Mouse (Mus musculus): ENCODE data around the gene Dcaf17. TPM values are rescaled to one million over a fixed set of nuclear protein-coding genes. Genes with fewer than 3 reads are reported as not detected.

Gene Dcaf17
- polyA plus RNA-seq, 1 experiment from 2014 or later = 25.1 TPM

- Histone ChIP-seq H3K36me3 (ENCODE audit: insufficient read depth, low read length) (no peaks in the 10 kb centered on the region), H3K27ac (ENCODE audit: low read length) (no peak overlapping the region), H3K4me1 (ENCODE audit: insufficient read depth, low read depth, low read length) (no peaks in the 10 kb centered on the region), H3K9ac (replicated peaks; ENCODE audit: low read depth) (no peak overlapping the region), H3K9me3 (ENCODE audit: low read length) (no peaks in the 10 kb centered on the region), H3K4me3 (ENCODE audit: low read depth, low read length) (no peak overlapping the region), H3K4me2 (replicated peaks; ENCODE audit: low read depth, low read length) (no peak overlapping the region), H3K27me3 (replicated peaks; ENCODE audit: insufficient read depth, low read length) (no peaks in the 10 kb centered on the region)
- DNase-seq (ENCODE audit: low spot score) = no peak
- TF ChIP-seq EP300 (IDR thresholded peaks at IDR 0.05) (no peak), CTCF (IDR thresholded peaks at IDR 0.05) (no peak)
- ATAC-seq = no peak
- WGBS = 68% methylated on average over 3 of the region's 3 CpGs
Measured at GRCm38 (mm10) chr2:71108541-71108940, 53.4 kb downstream of the Dcaf17 start.

DNA sequence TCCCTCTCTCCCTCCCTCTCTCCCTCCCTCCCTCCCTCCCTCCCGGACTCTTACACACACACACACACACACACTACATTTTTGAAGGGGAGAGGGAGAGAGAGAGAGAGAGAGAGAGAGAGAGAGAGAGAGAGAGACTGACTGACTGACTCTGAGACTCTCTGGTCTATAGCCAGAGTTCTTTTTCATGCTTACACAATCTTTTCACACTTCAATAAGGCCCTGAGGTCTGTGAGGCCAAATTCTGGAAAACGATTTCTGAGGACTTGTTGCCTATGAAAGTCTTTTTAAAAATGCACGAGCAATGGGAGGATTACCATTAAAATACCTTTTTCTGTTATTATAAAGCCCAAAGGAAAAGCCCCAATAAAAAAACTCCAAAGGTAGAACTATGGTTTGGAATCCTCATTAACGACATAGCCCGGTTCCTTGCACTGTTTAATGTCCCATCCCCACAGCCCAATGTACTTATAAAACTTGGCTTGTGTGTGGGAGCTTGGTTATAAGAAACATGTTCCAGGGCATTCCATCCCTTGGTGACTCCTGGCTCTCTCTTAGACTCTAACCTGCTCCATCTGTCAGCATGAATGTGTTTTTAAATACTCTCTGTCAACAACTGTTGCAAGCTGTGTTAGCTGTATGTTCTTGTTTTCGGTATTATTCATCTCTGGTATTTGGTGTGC, 58.5 kb downstream of the Dcaf17 start:
- TF ChIP-seq CTCF (IDR thresholded peaks at IDR 0.05) = no peak
- no peak for TF ChIP-seq EP300 (IDR thresholded peaks at IDR 0.05)
- DNase-seq (ENCODE audit: low spot score) (no peak), ATAC-seq (no peak)
- no peaks in the 10 kb centered on the region; the same call in 1 of the 2 replicates for H3K4me1 ChIP-seq (ENCODE audit: insufficient read depth, low read depth, low read length)
- H3K9ac ChIP-seq (replicated peaks; ENCODE audit: low read depth) = no peak overlapping the region
- H3K36me3 ChIP-seq (ENCODE audit: insufficient read depth, low read length) = no peaks in the 10 kb centered on the region
- no peak overlapping the region for H3K4me2 ChIP-seq (replicated peaks; ENCODE audit: low read depth, low read length)
- H3K4me3 ChIP-seq (ENCODE audit: low read depth, low read length) = no peak overlapping the region
- no peaks in the 10 kb centered on the region for H3K27me3 ChIP-seq (replicated peaks; ENCODE audit: insufficient read depth, low read length)
- 57% methylated on average over 5 of the region's 6 CpGs for WGBS
- no peak overlapping the region for H3K27ac ChIP-seq (ENCODE audit: low read length)
- no peaks in the 10 kb centered on the region for H3K9me3 ChIP-seq (ENCODE audit: low read length)

GRCm38 (mm10) chr2:71116151-71116550, 61.0 kb downstream of the Dcaf17 start:
- 97% methylated on average over 4 of the region's 4 CpGs for WGBS
- TF ChIP-seq CTCF (IDR thresholded peaks at IDR 0.05) (peak; percentile 56), EP300 (IDR thresholded peaks at IDR 0.05) (no peak)
- Histone ChIP-seq H3K36me3 (ENCODE audit: insufficient read depth, low read length) (no peaks in the 10 kb centered on the region), H3K4me2 (replicated peaks; ENCODE audit: low read depth, low read length) (no peak overlapping the region), H3K4me3 (ENCODE audit: low read depth, low read length) (no peak overlapping the region), H3K4me1 (ENCODE audit: insufficient read depth, low read depth, low read length) (no peaks in the 10 kb centered on the region; the same call in 1 of the 2 replicates), H3K9me3 (ENCODE audit: low read length) (no peaks in the 10 kb centered on the region), H3K27ac (ENCODE audit: low read length) (no peak overlapping the region), H3K27me3 (replicated peaks; ENCODE audit: insufficient read depth, low read length) (no peaks in the 10 kb centered on the region), H3K9ac (replicated peaks; ENCODE audit: low read depth) (no peak overlapping the region)
- no peak for ATAC-seq
- DNase-seq (ENCODE audit: low spot score) = no peak

DNA sequence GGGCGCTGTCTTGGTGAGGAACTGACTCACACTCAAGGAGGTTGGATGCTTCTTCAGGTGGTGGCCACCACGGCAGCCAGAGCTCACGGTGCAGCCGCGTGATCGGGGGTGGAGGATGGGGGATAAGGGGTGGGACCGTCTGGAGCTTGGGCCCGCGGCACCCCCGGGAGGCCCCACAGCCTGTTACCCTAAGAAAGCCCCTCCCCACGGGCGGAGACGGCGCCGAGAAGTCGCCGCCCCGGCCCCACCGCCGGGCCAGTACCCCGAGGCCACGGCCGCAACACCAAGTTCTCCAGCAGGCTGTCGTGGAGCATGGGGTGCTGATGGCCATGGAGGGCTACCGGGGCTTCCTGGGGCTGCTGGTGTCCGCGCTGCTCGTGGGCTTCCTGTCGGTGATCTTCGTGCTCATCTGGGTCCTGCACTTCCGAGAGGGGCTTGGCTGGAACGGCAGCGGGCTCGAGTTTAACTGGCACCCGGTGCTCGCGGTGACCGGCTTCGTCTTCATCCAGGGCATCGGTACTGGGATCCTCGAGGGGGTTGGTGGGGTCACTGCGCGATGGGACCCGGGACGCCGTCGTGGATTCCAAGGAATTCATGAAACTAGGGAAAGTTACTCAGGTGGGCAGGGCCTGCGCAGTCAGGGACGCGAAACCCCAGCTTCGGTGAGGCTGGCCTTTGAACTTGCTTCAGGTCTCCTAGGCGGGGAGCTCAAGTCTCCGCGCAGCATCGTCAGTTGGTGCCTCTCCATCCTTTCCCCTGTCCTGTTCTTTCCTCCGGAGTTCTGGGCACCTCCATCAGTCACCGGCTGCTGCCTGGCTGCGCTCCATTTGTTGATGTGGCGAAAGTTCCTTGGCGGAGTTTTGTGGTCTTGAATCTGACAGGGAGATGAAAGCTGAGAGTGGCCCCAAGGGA, 62.9 kb downstream of the Dcaf17 start, which contains the start of gene Cybrd1:
Cybrd1 (plus strand) TSS at position 127 of the 912 bp plus-strand sequence.
- no peaks in the 10 kb centered on the region for H3K9me3 ChIP-seq (ENCODE audit: low read length)
- H3K4me3 ChIP-seq (ENCODE audit: low read depth, low read length) = peak within 1 kb of the TSS; percentile 46
- peak within 1 kb of the TSS; percentile 91 for H3K4me2 ChIP-seq (replicated peaks; ENCODE audit: low read depth, low read length)
- H3K27me3 ChIP-seq (replicated peaks; ENCODE audit: insufficient read depth, low read length) = no peaks in the 10 kb centered on the region
- H3K9ac ChIP-seq (replicated peaks; ENCODE audit: low read depth) = peak within 1 kb of the TSS; percentile 43; the same call in 1 of the 2 replicates
- DNase-seq (ENCODE audit: low spot score) (peak; percentile 36), ATAC-seq (peak; percentile 59)
- 2% methylated on average over 55 of the region's 60 CpGs for WGBS
- no peak within 1 kb of the TSS for H3K27ac ChIP-seq (ENCODE audit: low read length)
- no peak for TF ChIP-seq EP300 (IDR thresholded peaks at IDR 0.05)
- TF ChIP-seq CTCF (IDR thresholded peaks at IDR 0.05) = no peak
- H3K4me1 ChIP-seq (ENCODE audit: insufficient read depth, low read depth, low read length) = no peaks in the 10 kb centered on the region; the same call in 1 of the 2 replicates
- no peaks in the 10 kb centered on the region for H3K36me3 ChIP-seq (ENCODE audit: insufficient read depth, low read length)

DNA sequence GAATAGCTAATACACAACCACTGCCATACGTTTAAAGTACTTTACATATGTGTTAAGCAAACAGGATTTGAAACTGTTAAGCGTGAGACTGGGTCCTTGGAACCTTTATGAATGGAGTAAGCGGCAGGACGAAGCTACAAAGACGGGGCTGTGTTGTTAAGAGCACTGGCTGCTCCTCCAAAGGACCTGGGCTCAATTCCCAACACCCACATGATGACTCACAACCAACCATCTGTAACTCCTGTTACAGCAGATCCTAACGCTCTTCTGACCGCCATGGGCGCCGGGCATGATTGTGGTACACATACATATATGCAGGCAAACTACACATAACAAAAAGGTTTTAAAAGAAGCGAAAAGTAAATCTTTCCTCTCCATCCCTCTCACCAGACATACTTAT, 65.7 kb downstream of the Dcaf17 start:
- ATAC-seq (no peak), DNase-seq (ENCODE audit: low spot score) (no peak)
- no peak overlapping the region for H3K27ac ChIP-seq (ENCODE audit: low read length)
- no peak overlapping the region for H3K4me3 ChIP-seq (ENCODE audit: low read depth, low read length)
- no peak for TF ChIP-seq CTCF (IDR thresholded peaks at IDR 0.05)
- no peak for TF ChIP-seq EP300 (IDR thresholded peaks at IDR 0.05)
- no peak overlapping the region for H3K9ac ChIP-seq (replicated peaks; ENCODE audit: low read depth)
- 78% methylated on average over 10 of the region's 10 CpGs for WGBS
- no peaks in the 10 kb centered on the region for H3K36me3 ChIP-seq (ENCODE audit: insufficient read depth, low read length)
- no peaks in the 10 kb centered on the region for H3K27me3 ChIP-seq (replicated peaks; ENCODE audit: insufficient read depth, low read length)
- no peaks in the 10 kb centered on the region; the same call in 1 of the 2 replicates for H3K4me1 ChIP-seq (ENCODE audit: insufficient read depth, low read depth, low read length)
- H3K9me3 ChIP-seq (ENCODE audit: low read length) = no peaks in the 10 kb centered on the region
- H3K4me2 ChIP-seq (replicated peaks; ENCODE audit: low read depth, low read length) = no peak overlapping the region

DNA sequence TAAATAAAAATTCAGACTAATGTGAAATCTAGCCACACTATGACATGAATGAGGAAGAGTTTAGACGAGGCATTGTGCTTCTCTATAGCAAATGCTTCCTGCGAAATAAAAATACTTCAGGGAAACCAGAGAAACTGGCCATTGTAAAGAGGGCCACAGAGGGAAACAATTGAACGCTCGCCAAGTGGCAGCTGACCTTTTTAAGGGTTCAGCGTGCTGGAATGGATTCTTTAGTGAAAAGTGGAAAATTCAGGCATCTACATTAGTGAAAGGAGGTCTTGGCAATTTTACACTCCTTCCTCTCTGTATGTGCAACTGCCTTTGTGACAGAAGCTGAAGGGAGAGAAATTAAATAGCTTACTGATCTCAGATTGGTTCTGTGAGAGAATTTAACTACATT, 66.3 kb downstream of the Dcaf17 start:
- no peaks in the 10 kb centered on the region; the same call in 1 of the 2 replicates for H3K4me1 ChIP-seq (ENCODE audit: insufficient read depth, low read depth, low read length)
- no peaks in the 10 kb centered on the region for H3K27me3 ChIP-seq (replicated peaks; ENCODE audit: insufficient read depth, low read length)
- H3K36me3 ChIP-seq (ENCODE audit: insufficient read depth, low read length) = no peaks in the 10 kb centered on the region
- TF ChIP-seq EP300 (IDR thresholded peaks at IDR 0.05) (no peak), CTCF (IDR thresholded peaks at IDR 0.05) (no peak)
- ATAC-seq (no peak), DNase-seq (ENCODE audit: low spot score) (no peak)
- H3K4me3 ChIP-seq (ENCODE audit: low read depth, low read length) = no peak overlapping the region
- no peak overlapping the region for H3K27ac ChIP-seq (ENCODE audit: low read length)
- H3K9me3 ChIP-seq (ENCODE audit: low read length) = no peaks in the 10 kb centered on the region
- WGBS = 15% methylated on average over 5 of the region's 5 CpGs
- H3K9ac ChIP-seq (replicated peaks; ENCODE audit: low read depth) = no peak overlapping the region
- H3K4me2 ChIP-seq (replicated peaks; ENCODE audit: low read depth, low read length) = no peak overlapping the region
